In genomic region chr14:49234788-49235515, GRCm38 (mm10) we compare ENCODE assay signal across 9 mouse cellular contexts. TPM values are rescaled to one million over a fixed set of nuclear protein-coding genes. Genes with fewer than 3 reads are reported as not detected.
DNase-seq lines count a peak whose midpoint lies in the region; ATAC-seq and TF ChIP-seq lines count a peak whose summit lies in the region.
"Had no signal": no experiment of that assay in that cellular context is flagged by ENCODE, and none has a peak within 500 bp of the region (broad histone marks: within the 10 kb centered on the region; RNA-seq: fewer than 3 reads in every experiment).

No protein-coding gene starts in this region.

- H3K4me3 ChIP-seq in kidney, embryonic 14.5 days (ENCODE audit: low read length) = no peak overlapping the region
- H3K4me3 ChIP-seq in embryonic facial prominence, embryonic 10.5 days = no peak overlapping the region
- H3K4me3 ChIP-seq in left cerebral cortex, adult 2 months = no peak overlapping the region
- H3K4me3 ChIP-seq: midbrain, embryonic 12.5 days had no signal

- no peak overlapping the region for H3K27ac ChIP-seq in kidney, embryonic 14.5 days (ENCODE audit: low read depth, low read length)
- H3K27ac ChIP-seq in embryonic facial prominence, embryonic 10.5 days (replicated peaks) = no peak overlapping the region
- H3K27ac ChIP-seq in left cerebral cortex, adult 2 months = no peak overlapping the region
- H3K27ac ChIP-seq: midbrain, embryonic 12.5 days had no signal

- H3K27me3 ChIP-seq in kidney, embryonic 14.5 days (ENCODE audit: control insufficient read depth, insufficient read depth, low read length) = no peaks in the 10 kb centered on the region
- H3K27me3 ChIP-seq in embryonic facial prominence, embryonic 10.5 days (replicated peaks; ENCODE audit: low read depth, poor library complexity, severe bottlenecking) = no peaks in the 10 kb centered on the region

- no peak overlapping the region for H3K4me2 ChIP-seq in kidney, embryonic 14.5 days (replicated peaks; ENCODE audit: low read depth, low read length)
- H3K4me2 ChIP-seq: midbrain, embryonic 12.5 days had no signal

- TF ChIP-seq CTCF in left cerebral cortex, adult 2 months (IDR thresholded peaks at IDR 0.05) = peak; percentile 70

- ATAC-seq in kidney, embryonic 14.5 days (ENCODE audit: low FRiP score, low TSS enrichment) = no peak; the same call in 1 of the 2 replicates
- peak; percentile 90 for ATAC-seq in activated CD4-positive, CD25-positive, alpha-beta regulatory T cell, adult 4 months

- no peak overlapping the region for H3K9ac ChIP-seq in kidney, embryonic 14.5 days (ENCODE audit: low read depth, low read length)
- H3K9ac ChIP-seq: midbrain, embryonic 12.5 days had no signal

- intact Hi-C loops in left cerebral cortex, adult 2 months (cut with DNase I) = loop anchor here (5.0 kb wide), 1 partner anchor 307 kb away; no protein-coding TSS in a partner anchor

- H3K9me3 ChIP-seq in kidney, embryonic 14.5 days (ENCODE audit: control insufficient read depth, low read length) = no peaks in the 10 kb centered on the region
- H3K9me3 ChIP-seq in embryonic facial prominence, embryonic 10.5 days = no peaks in the 10 kb centered on the region
- H3K9me3 ChIP-seq: midbrain, embryonic 12.5 days had no signal

- H3K36me3 ChIP-seq in kidney, embryonic 14.5 days (ENCODE audit: control insufficient read depth, insufficient read depth, low read length) = no peaks in the 10 kb centered on the region
- H3K36me3 ChIP-seq in embryonic facial prominence, embryonic 10.5 days (replicated peaks) = no peaks in the 10 kb centered on the region
- H3K36me3 ChIP-seq: midbrain, embryonic 12.5 days had no signal

- peak; percentile 47 for DNase-seq in kidney, adult 18-20 months
- peak; percentile 59 to 64 for DNase-seq in CD8-positive naive resting alpha-beta T cell, adult 2 months (ENCODE audit: low read depth in 2 of 2, low spot score in 2 of 2)
- DNase-seq in embryonic facial prominence, embryonic 10.5 days (ENCODE audit: low spot score) = peak; percentile 55
- peak in 1 of 2 experiments; percentile 19 for DNase-seq in left cerebral cortex, adult 2 months (ENCODE audit: extremely low spot score in 1 of 2, low spot score in 2 of 2)
- peak; percentile 36 for DNase-seq in retina, adult 2 months (ENCODE audit: low read depth, low spot score)
- DNase-seq in urinary bladder, postnatal 10 days (ENCODE audit: low spot score) = no peak

- 50% methylated on average over 9 of the region's 9 CpGs for WGBS in kidney, embryonic 14.5 days
- WGBS in embryonic facial prominence, embryonic 10.5 days = 51% methylated on average over 9 of the region's 9 CpGs

- no peaks in the 10 kb centered on the region for H3K4me1 ChIP-seq in kidney, embryonic 14.5 days (ENCODE audit: control insufficient read depth, insufficient read depth, low read length)
- H3K4me1 ChIP-seq in embryonic facial prominence, embryonic 10.5 days = no peaks in the 10 kb centered on the region
- H3K4me1 ChIP-seq: midbrain, embryonic 12.5 days had no signal

RNA-seq across cellular contexts. Expression of gene ccdc198, which starts 10.3 kb away (rescaled TPM):
- 81.9 and 89.6 TPM in 2 replicates for polyA plus RNA-seq in kidney, embryonic 14.5 days (2014; fragmentation: Nextera tagmentation; extraction: Ambion mirVana)
- not detected for polyA plus RNA-seq in activated CD4-positive, CD25-positive, alpha-beta regulatory T cell, adult 4 months (2017; shearing (Covaris generic))
- polyA plus RNA-seq in embryonic facial prominence, embryonic 10.5 days (2016; fragmentation: Nextera tagmentation; extraction: Ambion mirVana) = not detected in 2 replicates
- not detected for total RNA-seq in left cerebral cortex, adult 2 months (2021)

Comparison
In these comparisons a context has a peak if more than half of its experiments do, and no peak if none do; other contexts are left out.
1. RNA of gene ccdc198, which starts 10.3 kb away (polyA plus RNA-seq): 81.9 to 89.6 TPM in kidney, embryonic 14.5 days; not detected in activated CD4-positive, CD25-positive, alpha-beta regulatory T cell, adult 4 months and not detected in embryonic facial prominence, embryonic 10.5 days; every median in the first group is over 10 times any median in the second.